In genomic region chr7:121120143-121120818, GRCm38 (mm10) we compare ENCODE assay signal across 8 mouse cellular contexts. TPM values are rescaled to one million over a fixed set of nuclear protein-coding genes. Genes with fewer than 3 reads are reported as not detected.
DNase-seq lines count a peak whose midpoint lies in the region; TF ChIP-seq lines count a peak whose summit lies in the region.

No protein-coding gene starts in this region.

- H3K27me3 ChIP-seq in megakaryocyte, embryonic 14.5 days (replicated peaks), result peaks cover 20% of the 10 kb centered on the region

- peaks cover 7% of the 10 kb centered on the region for H3K4me1 ChIP-seq in megakaryocyte, embryonic 14.5 days

- no peak overlapping the region for H3K4me3 ChIP-seq in gastrocnemius, adult 2 months
- H3K4me3 ChIP-seq in left cerebral cortex, adult 2 months, result no peak overlapping the region
- peak overlapping the region; percentile 84 for H3K4me3 ChIP-seq in megakaryocyte, embryonic 14.5 days (replicated peaks)

- peak; percentile 38 for DNase-seq in WW6 (ENCODE audit: low read depth, low spot score)
- peak; percentile 85 to 90 for DNase-seq in cerebellum, postnatal 4 days (ENCODE audit: low spot score in 2 of 2)
- peak; percentile 81 for DNase-seq in gastrocnemius, adult 2 months
- DNase-seq in hindlimb bud, embryonic 11.5 days (ENCODE audit: extremely low spot score, low read depth, low spot score), result peak; percentile 78
- DNase-seq in left cerebral cortex, adult 2 months (ENCODE audit: extremely low spot score in 1 of 2, low spot score in 2 of 2), result peak; percentile 81 to 85
- DNase-seq in right cerebral cortex, adult 2 months (ENCODE audit: low spot score in 2 of 2), result peak; percentile 94
- peak; percentile 57 for DNase-seq in urinary bladder, postnatal 10 days (ENCODE audit: low spot score)

- peaks cover 7% of the 10 kb centered on the region; the same call in 1 of the 2 replicates for H3K9me3 ChIP-seq in megakaryocyte, embryonic 14.5 days

- peak; percentile 87 for TF ChIP-seq CTCF in gastrocnemius, adult 2 months (IDR thresholded peaks at IDR 0.05)
- TF ChIP-seq CTCF in left cerebral cortex, adult 2 months (IDR thresholded peaks at IDR 0.05), result peak; percentile 93

- H3K27ac ChIP-seq in gastrocnemius, adult 2 months, result no peak overlapping the region
- H3K27ac ChIP-seq in left cerebral cortex, adult 2 months, result no peak overlapping the region

- H3K36me3 ChIP-seq in megakaryocyte, embryonic 14.5 days (replicated peaks; ENCODE audit: low read length), result no peaks in the 10 kb centered on the region

- intact Hi-C loops in gastrocnemius, adult 2 months (cut with DNase I), result loop anchor here (1.0 to 2.0 kb wide), 2 partner anchors 43 to 185 kb away; no protein-coding TSS in a partner anchor
- intact Hi-C loops in left cerebral cortex, adult 2 months (cut with DNase I), result loop anchor here (1.0 to 10.0 kb wide), 4 partner anchors 42 to 485 kb away; partner anchors contain the start of gene Uqcrc2

RNA-seq across cellular contexts. Expression of gene Otoa, which starts 38.8 kb away (rescaled TPM):
- under 1 TPM; 0.31 to 0.61 TPM for total RNA-seq in gastrocnemius, adult 2 months (2021)
- total RNA-seq in left cerebral cortex, adult 2 months (2021), result under 1 TPM; 0.18 to 0.37 TPM
- polyA plus RNA-seq in megakaryocyte, embryonic 14.5 days (2012; ENCODE audit: insufficient read depth, low replicate concordance), result 0.09 TPM in 1 of 2 replicates, not detected in the other

RNA-seq across cellular contexts. Expression of gene Igsf6, which starts 45.9 kb away (rescaled TPM):
- total RNA-seq in gastrocnemius, adult 2 months (2021), result under 1 TPM; 0.31 to 0.38 TPM
- under 1 TPM; 0.21 to 0.32 TPM for total RNA-seq in left cerebral cortex, adult 2 months (2021)
- polyA plus RNA-seq in megakaryocyte, embryonic 14.5 days (2012; ENCODE audit: insufficient read depth, low replicate concordance), result 6.0 TPM in 1 of 2 replicates, not detected in the other

Comparison
In these comparisons a context has a peak if more than half of its experiments do, and no peak if none do; other contexts are left out.
1. DNase-seq: peak in every context shown above with its lines; median percentile 94 in right cerebral cortex, adult 2 months; 88 in cerebellum, postnatal 4 days; 83 in left cerebral cortex, adult 2 months; 81 in gastrocnemius, adult 2 months; 78 in hindlimb bud, embryonic 11.5 days; 57 in urinary bladder, postnatal 10 days; 38 in WW6.